Comparison of ENCODE assay signal across 9 mouse cellular contexts in the genomic region with DNA sequence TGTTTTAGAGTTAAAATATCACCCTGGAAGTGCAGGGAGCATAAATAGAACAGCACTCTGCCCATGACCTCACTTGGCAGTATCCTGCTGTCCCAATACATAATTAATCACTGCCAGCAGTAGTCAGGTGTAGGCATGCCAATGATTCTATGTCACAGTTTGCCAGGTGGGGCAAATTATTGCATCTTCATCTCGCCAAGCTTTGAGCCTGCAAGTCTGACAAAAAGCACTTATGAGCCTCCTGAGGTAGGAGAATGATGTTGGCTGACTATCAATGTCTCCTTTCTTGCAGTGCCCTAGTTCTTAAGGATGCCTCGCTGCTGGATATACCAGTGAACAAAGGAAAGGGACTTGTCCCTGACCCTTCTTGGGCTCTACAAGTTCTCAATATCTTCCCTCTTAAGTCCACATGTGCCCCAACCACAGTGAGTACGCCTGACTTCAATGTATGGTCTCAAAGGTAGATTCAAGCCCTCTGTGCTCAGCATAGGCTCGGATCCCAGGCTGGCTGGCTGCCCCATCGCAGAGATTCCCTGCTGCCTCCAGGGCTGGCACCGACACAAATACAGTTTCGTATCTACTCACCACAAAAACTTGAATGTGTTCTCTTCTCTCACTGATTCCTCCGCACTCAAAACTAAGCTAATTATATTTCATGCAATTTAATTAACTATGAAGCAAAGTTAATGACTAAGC.
DNase-seq lines count a peak whose midpoint lies in the region; ATAC-seq lines count a peak whose summit lies in the region.
"Had no signal": no experiment of that assay in that cellular context is flagged by ENCODE, and none has a peak within 500 bp of the region (broad histone marks: within the 10 kb centered on the region; RNA-seq: fewer than 3 reads in every experiment).

No protein-coding gene starts in this region.

- H3K4me3 ChIP-seq in hindbrain, embryonic 15.5 days, result no peak overlapping the region
- H3K4me3 ChIP-seq in hindbrain, embryonic 10.5 days, result no peak overlapping the region
- H3K4me3 ChIP-seq: megakaryocyte, embryonic 14.5 days had no signal

- H3K4me2 ChIP-seq in hindbrain, embryonic 15.5 days, result no peak overlapping the region

- ATAC-seq in hindbrain, embryonic 15.5 days (ENCODE audit: low FRiP score, low read depth), result peak; percentile 67; the same call in 1 of the 2 replicates
- peak; percentile 94 for ATAC-seq in frontal cortex, adult (ENCODE audit: low TSS enrichment)

- no peaks in the 10 kb centered on the region for H3K36me3 ChIP-seq in hindbrain, embryonic 15.5 days
- H3K36me3 ChIP-seq in hindbrain, embryonic 10.5 days, result no peaks in the 10 kb centered on the region

- DNase-seq in hindbrain, embryonic 10.5 days (ENCODE audit: low spot score), result no peak
- DNase-seq in adrenal gland, postnatal 10 days, result peak; percentile 77
- peak; percentile 54 to 71 for DNase-seq in layer of hippocampus, adult 8-10 months (ENCODE audit: low spot score in 2 of 2)
- peak; percentile 48 to 57 for DNase-seq in right cerebral cortex, postnatal 36 days (ENCODE audit: low spot score in 2 of 2)
- no peak for DNase-seq in thymus, postnatal 0 days (ENCODE audit: low spot score)
- no peak for DNase-seq in thymus, postnatal 4 days

- H3K9me3 ChIP-seq in hindbrain, embryonic 15.5 days, result no peaks in the 10 kb centered on the region
- no peaks in the 10 kb centered on the region for H3K9me3 ChIP-seq in hindbrain, embryonic 10.5 days

- peaks cover 18% of the 10 kb centered on the region for H3K4me1 ChIP-seq in hindbrain, embryonic 15.5 days (replicated peaks)
- H3K4me1 ChIP-seq in hindbrain, embryonic 10.5 days (replicated peaks), result peaks cover 17% of the 10 kb centered on the region
- H3K4me1 ChIP-seq: megakaryocyte, embryonic 14.5 days had no signal

- H3K9ac ChIP-seq in hindbrain, embryonic 15.5 days, result no peak overlapping the region

- 53% methylated on average over 8 of the region's 8 CpGs for WGBS in hindbrain, embryonic 15.5 days
- WGBS in hindbrain, embryonic 10.5 days, result 86% methylated on average over 8 of the region's 8 CpGs

- no peaks in the 10 kb centered on the region for H3K27me3 ChIP-seq in hindbrain, embryonic 15.5 days
- H3K27me3 ChIP-seq in hindbrain, embryonic 10.5 days (ENCODE audit: insufficient read depth, poor library complexity, severe bottlenecking), result no peaks in the 10 kb centered on the region
- H3K27me3 ChIP-seq: megakaryocyte, embryonic 14.5 days had no signal

- H3K27ac ChIP-seq in hindbrain, embryonic 15.5 days (replicated peaks), result peak overlapping the region; percentile 51; the same call in 1 of the 2 replicates
- no peak overlapping the region for H3K27ac ChIP-seq in hindbrain, embryonic 10.5 days

Comparison
In these comparisons a context has a peak if more than half of its experiments do, and no peak if none do; other contexts are left out.
1. DNase-seq: peak in adrenal gland, postnatal 10 days (single experiment), layer of hippocampus, adult 8-10 months (2 of 2) and right cerebral cortex, postnatal 36 days (2 of 2); none in hindbrain, embryonic 10.5 days (single experiment), thymus, postnatal 0 days (single experiment) and thymus, postnatal 4 days (single experiment).